Mouse (Mus musculus): ENCODE data around the gene Tat. TPM values are rescaled to one million over a fixed set of nuclear protein-coding genes. Genes with fewer than 3 reads are reported as not detected.
A peak's percentile ranks its signal among the peaks of the same experiment; 100 is the strongest.

Tat gene
- total RNA-seq (2014; rRNA removed) (not detected in 2 replicates), polyA plus RNA-seq (2015; fragmentation: Nextera tagmentation; extraction: Ambion mirVana) (not detected in 2 replicates)

- Histone ChIP-seq H3K4me3 (ENCODE audit: low read depth, low read length) (no peak within 1 kb of the TSS), H3K4me1 (ENCODE audit: insufficient read depth) (no peaks in the 10 kb centered on the region), H3K27me3 (ENCODE audit: insufficient read depth, low read length) (no peaks in the 10 kb centered on the region), H3K36me3 (ENCODE audit: insufficient read depth) (no peaks in the 10 kb centered on the region), H3K9me3 (ENCODE audit: low read length) (no peaks in the 10 kb centered on the region), H3K4me2 (ENCODE audit: low read depth) (no peak within 1 kb of the TSS), H3K9ac (no peak within 1 kb of the TSS), H3K27ac (ENCODE audit: low read depth, low read length) (no peak within 1 kb of the TSS)
- 85% methylated on average over 8 of the region's 8 CpGs for WGBS
- no peak for TF ChIP-seq CTCF (IDR thresholded peaks at IDR 0.05; ENCODE audit: low read depth)
- ATAC-seq (no peak), DNase-seq (no peak)
These were observed at the start of gene Tat for GRCm38 (mm10) chr8:109990224-109990623. Tat (plus strand) TSS chr8:109990437.

- H3K4me1 ChIP-seq (ENCODE audit: insufficient read depth) = no peaks in the 10 kb centered on the region
- H3K27me3 ChIP-seq (ENCODE audit: insufficient read depth, low read length) = no peaks in the 10 kb centered on the region
- H3K4me2 ChIP-seq (ENCODE audit: low read depth) = no peak overlapping the region
- no peak overlapping the region for H3K4me3 ChIP-seq (ENCODE audit: low read depth, low read length)
- no peak overlapping the region for H3K27ac ChIP-seq (ENCODE audit: low read depth, low read length)
- ATAC-seq = no peak
- 71% methylated on average over 2 of the region's 2 CpGs for WGBS
- H3K36me3 ChIP-seq (ENCODE audit: insufficient read depth) = peaks cover 37% of the 10 kb centered on the region
- no peaks in the 10 kb centered on the region for H3K9me3 ChIP-seq (ENCODE audit: low read length)
- no peak overlapping the region for H3K9ac ChIP-seq
- DNase-seq = no peak
- no peak for TF ChIP-seq CTCF (IDR thresholded peaks at IDR 0.05; ENCODE audit: low read depth)
These were observed 48.5 kb upstream of the Tat start for GRCm38 (mm10) chr8:109941606-109942360.

- no peak for TF ChIP-seq CTCF (IDR thresholded peaks at IDR 0.05; ENCODE audit: low read depth)
- no peak overlapping the region for H3K27ac ChIP-seq (ENCODE audit: low read depth, low read length)
- H3K9me3 ChIP-seq (ENCODE audit: low read length) = no peaks in the 10 kb centered on the region
- H3K4me3 ChIP-seq (ENCODE audit: low read depth, low read length) = no peak overlapping the region
- no peak overlapping the region for H3K9ac ChIP-seq
- peaks cover 16% of the 10 kb centered on the region for H3K36me3 ChIP-seq (ENCODE audit: insufficient read depth)
- 0 out of 2 replicates have a peak, but pooled peaks cover 5% of the 10 kb centered on the region for H3K4me1 ChIP-seq (ENCODE audit: insufficient read depth)
- DNase-seq = no peak
- H3K27me3 ChIP-seq (ENCODE audit: insufficient read depth, low read length) = no peaks in the 10 kb centered on the region; the same call in 1 of the 2 replicates
- no peak for ATAC-seq
- WGBS = 56% methylated on average over 9 of the region's 9 CpGs
- H3K4me2 ChIP-seq (ENCODE audit: low read depth) = no peak overlapping the region
These were observed 45.0 kb upstream of the Tat start for GRCm38 (mm10) chr8:109945153-109945632.

DNA sequence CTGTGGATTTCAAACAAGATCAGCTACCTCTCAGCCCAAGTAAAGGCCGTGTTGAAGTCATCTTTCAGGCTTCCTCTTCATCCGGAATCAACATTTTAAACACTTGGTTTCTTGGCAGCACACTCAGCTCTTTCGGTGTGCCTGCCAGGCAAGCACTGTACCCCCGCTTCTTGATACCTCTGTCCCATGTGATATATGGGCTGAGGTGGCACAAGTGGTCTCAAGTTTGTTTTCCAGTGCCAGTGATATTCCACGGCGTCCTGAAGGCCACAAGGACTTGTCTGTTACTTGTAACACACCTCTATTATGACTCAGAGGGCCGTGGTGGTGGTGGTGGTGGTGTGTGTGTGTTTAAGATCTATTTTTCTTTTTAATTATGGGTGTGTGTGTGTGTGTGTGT lies 44.5 kb upstream of the Tat start:
- Histone ChIP-seq H3K4me2 (ENCODE audit: low read depth) (no peak overlapping the region), H3K4me1 (ENCODE audit: insufficient read depth) (0 out of 2 replicates have a peak, but pooled peaks cover 5% of the 10 kb centered on the region), H3K4me3 (ENCODE audit: low read depth, low read length) (no peak overlapping the region), H3K9me3 (ENCODE audit: low read length) (no peaks in the 10 kb centered on the region), H3K27ac (ENCODE audit: low read depth, low read length) (no peak overlapping the region), H3K36me3 (ENCODE audit: insufficient read depth) (peaks cover 11% of the 10 kb centered on the region), H3K9ac (no peak overlapping the region), H3K27me3 (ENCODE audit: insufficient read depth, low read length) (no peaks in the 10 kb centered on the region; the same call in 1 of the 2 replicates)
- DNase-seq (no peak), ATAC-seq (no peak)
- no peak for TF ChIP-seq CTCF (IDR thresholded peaks at IDR 0.05; ENCODE audit: low read depth)
- WGBS = 83% methylated on average over 7 of the region's 7 CpGs

DNA sequence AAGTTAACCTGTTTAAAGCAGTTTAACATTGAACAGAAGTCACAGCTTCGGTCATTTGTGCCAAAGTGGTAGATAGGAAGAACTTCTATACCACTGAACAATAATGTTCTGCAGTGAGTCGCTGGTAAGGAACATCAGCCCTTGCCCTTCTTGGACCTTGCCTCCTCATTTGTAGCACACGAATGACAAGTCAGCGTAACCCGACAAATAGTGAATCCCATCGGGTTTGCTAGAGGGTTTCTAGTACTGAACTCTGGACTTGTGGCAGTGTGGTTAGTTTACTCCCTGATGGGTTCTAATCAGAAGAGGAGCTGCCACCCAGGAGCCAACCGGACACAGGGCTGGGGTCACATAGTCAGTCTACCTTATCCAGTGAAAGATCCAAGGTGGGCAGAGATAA lies 44.0 kb upstream of the Tat start:
- Histone ChIP-seq H3K27ac (ENCODE audit: low read depth, low read length) (no peak overlapping the region), H3K4me2 (ENCODE audit: low read depth) (no peak overlapping the region), H3K4me1 (ENCODE audit: insufficient read depth) (0 out of 2 replicates have a peak, but pooled peaks cover 5% of the 10 kb centered on the region), H3K4me3 (ENCODE audit: low read depth, low read length) (no peak overlapping the region), H3K27me3 (ENCODE audit: insufficient read depth, low read length) (no peaks in the 10 kb centered on the region; the same call in 1 of the 2 replicates), H3K9ac (no peak overlapping the region), H3K36me3 (ENCODE audit: insufficient read depth) (peaks cover 6% of the 10 kb centered on the region; the same call in 1 of the 2 replicates), H3K9me3 (ENCODE audit: low read length) (no peaks in the 10 kb centered on the region)
- DNase-seq (no peak), ATAC-seq (no peak)
- no peak for TF ChIP-seq CTCF (IDR thresholded peaks at IDR 0.05; ENCODE audit: low read depth)
- WGBS = 86% methylated on average over 7 of the region's 7 CpGs

DNA sequence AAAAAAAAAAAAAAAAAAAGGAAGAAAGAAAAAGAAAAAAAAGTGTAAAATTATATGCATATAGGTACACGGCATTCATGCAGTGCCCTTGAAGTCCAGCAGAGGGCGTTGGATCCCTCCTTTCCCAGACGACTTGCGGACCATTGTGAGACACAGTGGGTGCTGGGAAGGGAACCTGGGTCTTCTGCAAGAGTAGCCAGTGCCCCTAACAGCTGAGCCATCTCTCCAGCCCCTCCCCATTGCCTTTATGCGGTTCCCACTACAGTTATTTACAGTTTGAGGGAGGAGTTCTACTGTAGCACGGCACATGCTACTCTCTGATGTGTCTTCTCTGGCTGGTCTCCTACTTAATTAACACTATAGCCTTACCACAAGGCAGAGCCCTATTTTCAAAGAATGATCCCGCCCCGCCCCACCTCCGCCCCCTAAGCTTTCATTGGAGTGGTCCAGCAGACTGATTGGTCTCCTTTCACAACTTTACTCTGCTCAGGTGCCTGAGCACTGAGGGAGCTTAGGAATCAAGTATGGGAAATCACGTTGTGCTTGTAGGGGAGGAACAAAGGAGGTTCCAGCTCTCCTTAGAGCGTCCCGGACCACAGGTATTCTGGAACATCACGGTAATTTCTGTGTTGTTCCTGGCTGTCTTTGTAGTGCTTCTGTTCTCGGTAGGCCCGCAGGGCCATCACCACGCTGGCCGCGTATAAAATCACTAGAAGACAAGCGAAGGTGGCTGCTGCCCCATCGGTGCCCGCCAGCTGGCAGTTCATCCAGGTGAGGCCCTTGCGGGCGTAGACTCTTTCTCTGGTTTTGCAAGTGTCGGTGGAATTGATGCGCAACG lies 42.6 kb upstream of the Tat start:
- H3K27ac ChIP-seq (ENCODE audit: low read depth, low read length) = peak overlapping the region; percentile 76
- peak overlapping the region; percentile 62 for H3K9ac ChIP-seq
- ATAC-seq = peak; percentile 77
- TF ChIP-seq CTCF (IDR thresholded peaks at IDR 0.05; ENCODE audit: low read depth) = peak; percentile 80
- 3% methylated on average over 26 of the region's 26 CpGs for WGBS
- no peaks in the 10 kb centered on the region for H3K9me3 ChIP-seq (ENCODE audit: low read length)
- peak overlapping the region; percentile 75 for H3K4me2 ChIP-seq (ENCODE audit: low read depth)
- peaks cover 5% of the 10 kb centered on the region; the same call in 1 of the 2 replicates for H3K36me3 ChIP-seq (ENCODE audit: insufficient read depth)
- H3K4me1 ChIP-seq (ENCODE audit: insufficient read depth) = 0 out of 2 replicates have a peak, but pooled peaks cover 5% of the 10 kb centered on the region
- peak; percentile 81 for DNase-seq
- no peaks in the 10 kb centered on the region; the same call in 1 of the 2 replicates for H3K27me3 ChIP-seq (ENCODE audit: insufficient read depth, low read length)
- H3K4me3 ChIP-seq (ENCODE audit: low read depth, low read length) = peak overlapping the region; percentile 42
